Mouse (Mus musculus): ENCODE data around the gene Tcaf2. TPM values are rescaled to one million over a fixed set of nuclear protein-coding genes. Genes with fewer than 3 reads are reported as not detected.

The Tcaf2 gene
- polyA plus RNA-seq, 2 experiments, result 0.04 to 0.07 TPM

DNA sequence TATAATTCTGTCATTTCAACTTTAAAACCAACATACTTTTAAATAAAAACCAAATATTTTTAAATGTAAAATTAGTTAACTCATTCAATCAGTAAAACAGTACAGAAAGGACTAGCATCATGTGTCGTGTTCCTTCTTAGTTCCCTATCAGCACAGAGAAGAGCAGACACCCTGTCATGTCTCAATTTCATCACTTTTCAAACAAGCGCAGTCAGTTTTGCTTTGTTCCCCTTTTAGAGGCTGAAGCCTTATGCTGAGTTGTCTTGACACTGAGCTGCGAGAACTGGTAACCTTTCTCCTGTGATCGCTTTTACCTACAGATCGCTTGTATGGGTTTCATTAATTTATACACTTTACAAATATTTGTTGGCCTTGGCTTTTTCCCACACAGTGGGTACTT lies 10.7 kb downstream of the Tcaf2 start:
- H3K4me1 ChIP-seq (replicated peaks; ENCODE audit: control insufficient read depth in 2 of 2, insufficient read depth in 2 of 2, low read length in 1 of 2), result no peaks in the 10 kb centered on the region
- no peak overlapping the region for H3K9ac ChIP-seq (replicated peaks)
- no peaks in the 10 kb centered on the region for H3K27me3 ChIP-seq (ENCODE audit: control insufficient read depth, insufficient read depth, low read length)
- no peak for TF ChIP-seq EP300 (IDR thresholded peaks at IDR 0.05; ENCODE audit: low read depth)
- TF ChIP-seq CTCF (IDR thresholded peaks at IDR 0.05; ENCODE audit: low read depth), result no peak
- no peak overlapping the region for H3K4me2 ChIP-seq (ENCODE audit: low read depth)
- 50% methylated on average over 5 of the region's 5 CpGs for WGBS (ENCODE audit: insufficient replicate concordance)
- no peaks in the 10 kb centered on the region for H3K9me3 ChIP-seq (ENCODE audit: control insufficient read depth, low read length)
- no peak overlapping the region for H3K27ac ChIP-seq
- H3K36me3 ChIP-seq (replicated peaks; ENCODE audit: control insufficient read depth, insufficient read depth, low read depth), result no peaks in the 10 kb centered on the region
- DNase-seq (ENCODE audit: low read depth in 3 of 3, low spot score in 3 of 3) (no peak), ATAC-seq (ENCODE audit: insufficient read depth) (no peak)
- H3K4me3 ChIP-seq (ENCODE audit: insufficient read depth in 1 of 2, low read depth in 2 of 2, low read length in 2 of 2), result no peak overlapping the region

DNA sequence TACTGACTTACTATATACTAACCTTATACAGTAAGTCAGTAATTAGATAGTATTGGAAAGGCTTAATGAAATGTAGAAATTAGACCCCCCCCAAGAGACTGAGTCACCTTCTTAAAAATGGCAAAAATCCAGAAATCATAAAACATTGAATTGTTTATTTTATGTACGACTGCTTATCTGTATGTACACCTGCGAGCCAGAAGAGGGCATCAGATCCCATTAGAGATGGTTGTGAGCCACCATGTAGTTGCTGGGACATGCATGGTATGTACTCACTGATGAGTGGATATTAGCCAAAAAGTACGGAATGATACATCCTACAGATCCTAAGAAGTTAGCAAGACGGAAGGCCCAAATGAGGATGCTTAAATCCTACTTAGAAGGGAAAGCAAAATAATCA lies 13.7 kb downstream of the Tcaf2 start:
- no peak overlapping the region for H3K4me3 ChIP-seq (ENCODE audit: insufficient read depth in 1 of 2, low read depth in 2 of 2, low read length in 2 of 2)
- TF ChIP-seq EP300 (IDR thresholded peaks at IDR 0.05; ENCODE audit: low read depth), result no peak
- peak; percentile 9; the same call in 1 of the 2 replicates for TF ChIP-seq CTCF (IDR thresholded peaks at IDR 0.05; ENCODE audit: low read depth)
- H3K9ac ChIP-seq (replicated peaks), result no peak overlapping the region
- DNase-seq (ENCODE audit: low read depth in 3 of 3, low spot score in 3 of 3) (no peak), ATAC-seq (ENCODE audit: insufficient read depth) (no peak)
- H3K27me3 ChIP-seq (ENCODE audit: control insufficient read depth, insufficient read depth, low read length), result no peaks in the 10 kb centered on the region
- H3K27ac ChIP-seq, result no peak overlapping the region
- WGBS (ENCODE audit: insufficient replicate concordance), result 53% methylated on average over 4 of the region's 4 CpGs
- H3K4me2 ChIP-seq (ENCODE audit: low read depth), result no peak overlapping the region
- H3K36me3 ChIP-seq (replicated peaks; ENCODE audit: control insufficient read depth, insufficient read depth, low read depth), result no peaks in the 10 kb centered on the region
- H3K4me1 ChIP-seq (replicated peaks; ENCODE audit: control insufficient read depth in 2 of 2, insufficient read depth in 2 of 2, low read length in 1 of 2), result no peaks in the 10 kb centered on the region
- no peaks in the 10 kb centered on the region for H3K9me3 ChIP-seq (ENCODE audit: control insufficient read depth, low read length)

- H3K27ac ChIP-seq, result no peak overlapping the region
- no peak overlapping the region for H3K9ac ChIP-seq (replicated peaks)
- no peak overlapping the region for H3K4me3 ChIP-seq (ENCODE audit: insufficient read depth in 1 of 2, low read depth in 2 of 2, low read length in 2 of 2)
- no peaks in the 10 kb centered on the region for H3K36me3 ChIP-seq (replicated peaks; ENCODE audit: control insufficient read depth, insufficient read depth, low read depth)
- no peaks in the 10 kb centered on the region for H3K27me3 ChIP-seq (ENCODE audit: control insufficient read depth, insufficient read depth, low read length)
- H3K9me3 ChIP-seq (ENCODE audit: control insufficient read depth, low read length), result no peaks in the 10 kb centered on the region
- no peak for TF ChIP-seq EP300 (IDR thresholded peaks at IDR 0.05; ENCODE audit: low read depth)
- no peak for TF ChIP-seq CTCF (IDR thresholded peaks at IDR 0.05; ENCODE audit: low read depth)
- H3K4me2 ChIP-seq (ENCODE audit: low read depth), result no peak overlapping the region
- H3K4me1 ChIP-seq (replicated peaks; ENCODE audit: control insufficient read depth in 2 of 2, insufficient read depth in 2 of 2, low read length in 1 of 2), result no peaks in the 10 kb centered on the region
- ATAC-seq (ENCODE audit: insufficient read depth) (no peak), DNase-seq (ENCODE audit: low read depth in 3 of 3, low spot score in 3 of 3) (no peak)
- WGBS (ENCODE audit: insufficient replicate concordance), result 63% methylated on average over 2 of the region's 2 CpGs
Observed at GRCm38 (mm10) chr6:42616904-42617303, 28.1 kb downstream of the Tcaf2 start.

- Histone ChIP-seq H3K27ac (no peak overlapping the region), H3K4me1 (replicated peaks; ENCODE audit: control insufficient read depth in 2 of 2, insufficient read depth in 2 of 2, low read length in 1 of 2) (no peaks in the 10 kb centered on the region), H3K9ac (replicated peaks) (no peak overlapping the region), H3K27me3 (ENCODE audit: control insufficient read depth, insufficient read depth, low read length) (no peaks in the 10 kb centered on the region), H3K36me3 (replicated peaks; ENCODE audit: control insufficient read depth, insufficient read depth, low read depth) (no peaks in the 10 kb centered on the region), H3K9me3 (ENCODE audit: control insufficient read depth, low read length) (no peaks in the 10 kb centered on the region), H3K4me2 (ENCODE audit: low read depth) (no peak overlapping the region), H3K4me3 (ENCODE audit: insufficient read depth in 1 of 2, low read depth in 2 of 2, low read length in 2 of 2) (no peak overlapping the region)
- ATAC-seq (ENCODE audit: insufficient read depth), result no peak
- DNase-seq (ENCODE audit: low read depth in 3 of 3, low spot score in 3 of 3), result no peak
- TF ChIP-seq EP300 (IDR thresholded peaks at IDR 0.05; ENCODE audit: low read depth), result no peak
- peak; percentile 33; the same call in 1 of the 2 replicates for TF ChIP-seq CTCF (IDR thresholded peaks at IDR 0.05; ENCODE audit: low read depth)
Observed at GRCm38 (mm10) chr6:42612218-42612617, 32.8 kb downstream of the Tcaf2 start.

DNA sequence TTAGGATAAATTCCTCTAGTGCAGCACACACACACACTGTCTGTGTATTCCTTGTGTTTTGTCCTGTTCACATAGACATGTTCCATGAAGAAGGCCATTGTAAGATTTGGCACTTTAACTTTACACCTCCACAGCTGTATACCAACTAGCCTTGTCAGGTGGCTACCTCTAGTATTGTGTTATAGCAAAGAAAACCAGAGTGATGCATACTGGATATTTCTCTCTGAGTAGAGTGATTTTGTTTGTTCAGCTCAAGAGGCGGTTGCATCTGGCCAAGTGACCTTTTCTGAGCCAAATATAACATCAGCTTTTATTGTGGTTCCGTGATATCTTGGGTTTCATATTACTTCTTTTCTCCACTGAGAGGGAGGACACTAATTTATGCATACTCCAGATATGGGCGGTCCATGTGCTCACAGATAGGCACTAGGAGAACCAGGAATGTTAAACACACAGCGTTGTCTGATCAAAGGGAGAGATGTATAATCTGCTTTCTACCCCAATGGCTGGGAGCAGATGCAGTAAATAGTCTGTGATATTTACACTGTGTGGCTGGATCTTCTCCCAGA lies 34.0 kb downstream of the Tcaf2 start:
- 45% methylated on average over 4 of the region's 4 CpGs for WGBS (ENCODE audit: insufficient replicate concordance)
- no peak overlapping the region for H3K27ac ChIP-seq
- no peak for TF ChIP-seq EP300 (IDR thresholded peaks at IDR 0.05; ENCODE audit: low read depth)
- TF ChIP-seq CTCF (IDR thresholded peaks at IDR 0.05; ENCODE audit: low read depth), result no peak
- ATAC-seq (ENCODE audit: insufficient read depth), result no peak
- H3K36me3 ChIP-seq (replicated peaks; ENCODE audit: control insufficient read depth, insufficient read depth, low read depth), result no peaks in the 10 kb centered on the region
- DNase-seq (ENCODE audit: low read depth in 3 of 3, low spot score in 3 of 3), result no peak
- H3K4me1 ChIP-seq (replicated peaks; ENCODE audit: control insufficient read depth in 2 of 2, insufficient read depth in 2 of 2, low read length in 1 of 2), result no peaks in the 10 kb centered on the region
- no peak overlapping the region for H3K4me3 ChIP-seq (ENCODE audit: insufficient read depth in 1 of 2, low read depth in 2 of 2, low read length in 2 of 2)
- no peak overlapping the region for H3K4me2 ChIP-seq (ENCODE audit: low read depth)
- H3K9ac ChIP-seq (replicated peaks), result no peak overlapping the region
- H3K9me3 ChIP-seq (ENCODE audit: control insufficient read depth, low read length), result no peaks in the 10 kb centered on the region
- no peaks in the 10 kb centered on the region for H3K27me3 ChIP-seq (ENCODE audit: control insufficient read depth, insufficient read depth, low read length)

Data from liver, embryonic 14.5 days (tissue).